Mouse (Mus musculus) forebrain, postnatal 0 days (tissue): Measurements from ENCODE around the gene Them4. TPM values are rescaled to one million over a fixed set of nuclear protein-coding genes. Genes with fewer than 3 reads are reported as not detected.

Source experiments
- ATAC-seq: fragments of 200-750 bp; cut with Nextera tagmentation; 2 replicates; pipeline ENCODE4 v1.8.0; 2017; ENCODE audit warnings: mild to moderate bottlenecking, moderate library complexity
- DNase-seq: peaks from one replicate; pipeline ENCODE4 v3.0.0-alpha.2; 2015
- H3K27ac ChIP-seq: fragments of 300-500 bp; sonication (generic); 2 replicates; pipeline ENCODE4 v1.5.1; 2014; ENCODE audit warnings: low read depth, mild to moderate bottlenecking, antibody characterized with exemption, low read length, moderate library complexity, mixed read lengths
- H3K27me3 ChIP-seq: fragments of 300-500 bp; sonication (generic); 2 replicates; pipeline ENCODE4 v1.6.1; 2014; ENCODE audit warnings: mild to moderate bottlenecking, low read length, mixed read lengths; ENCODE audit not compliant: insufficient read depth
- H3K36me3 ChIP-seq: fragments of 300-500 bp; sonication (generic); 2 replicates; pipeline ENCODE4 v1.6.1; 2014; ENCODE audit warnings: mild to moderate bottlenecking, moderate library complexity; ENCODE audit not compliant: insufficient read depth
- H3K4me1 ChIP-seq: fragments of 300-500 bp; sonication (generic); 2 replicates; pipeline ENCODE4 v1.6.1; 2014; ENCODE audit warnings: antibody characterized with exemption; ENCODE audit not compliant: insufficient read depth
- H3K4me2 ChIP-seq: fragments of 300-500 bp; sonication (generic); 2 replicates; pipeline ENCODE4 v1.6.1; 2014; ENCODE audit warnings: low read depth, mild to moderate bottlenecking, moderate library complexity
- H3K4me3 ChIP-seq: fragments of 300-500 bp; sonication (generic); 2 replicates; pipeline ENCODE4 v1.5.1; 2014; ENCODE audit warnings: low read depth, low read length, mixed read lengths
- H3K9ac ChIP-seq: fragments of 300-500 bp; sonication (generic); 2 replicates; pipeline ENCODE4 v1.6.1; 2014; ENCODE audit warnings: mild to moderate bottlenecking
- H3K9me3 ChIP-seq: fragments of 300-500 bp; sonication (generic); 2 replicates; pipeline ENCODE4 v1.6.1; 2016; ENCODE audit warnings: low read length
- CTCF ChIP-seq: sonication (generic); IDR thresholded peaks from 2 replicates; pipeline ENCODE4 v1.5.1; 2016; ENCODE audit warnings: antibody characterized with exemption, control low read depth, low read depth
- WGBS: fragments of 180-500 bp; shearing (Covaris S2); extraction: QIAGEN DNeasy Blood & Tissue Kit; methylation state at CpG from one replicate; pipeline ENCODE4 v1.1.7; 2014; 5-methylcytosine and 5-hydroxymethylcytosine counted together
- polyA plus RNA-seq: library from polyadenylated mRNA; unstranded; fragments of >200 nt; fragmentation: Nextera tagmentation; extraction: Ambion mirVana; gene quantifications from 2 replicates; pipeline ENCODE4 v1.2.1, GENCODE M21; 2015
- total RNA-seq: library from RNA; depleted of rRNA; stranded (reverse); fragments of >200 nt; gene quantifications from 2 replicates; pipeline ENCODE4 v1.2.3, GENCODE M21; 2014

Them4 gene
- total and polyA plus RNA-seq, 2 experiments from 2014 or later, result 37.7 to 59.3 TPM

DNA sequence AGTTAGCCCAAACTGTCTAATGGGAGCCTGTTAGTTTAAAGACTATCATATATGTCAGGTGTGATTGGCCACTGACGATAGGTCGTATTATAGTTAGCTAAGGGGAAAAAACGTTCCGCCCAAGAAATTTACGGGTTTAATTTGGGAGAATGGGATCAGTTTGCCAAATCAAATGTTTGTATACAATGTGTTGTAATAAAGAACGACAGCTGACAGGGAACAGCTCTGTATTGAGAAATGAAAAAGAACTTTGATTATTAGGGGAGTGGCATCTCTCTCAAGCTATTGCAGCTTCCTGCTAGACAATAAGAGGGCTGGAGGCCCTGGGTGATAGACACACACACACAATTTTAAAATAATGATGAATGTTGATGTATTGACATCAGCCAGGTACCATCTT is 1.0 kb downstream of the Them4 start:
- ATAC-seq (no peak), DNase-seq (no peak)
- H3K9me3 ChIP-seq, result no peaks in the 10 kb centered on the region
- no peak overlapping the region for H3K27ac ChIP-seq
- H3K4me1 ChIP-seq, result 0 out of 2 replicates have a peak, but pooled peaks cover 6% of the 10 kb centered on the region
- no peaks in the 10 kb centered on the region for H3K36me3 ChIP-seq
- TF ChIP-seq CTCF, result no peak
- H3K4me3 ChIP-seq, result peak overlapping the region; percentile 76
- 69% methylated on average over 6 of the region's 6 CpGs for WGBS
- H3K27me3 ChIP-seq, result no peaks in the 10 kb centered on the region
- H3K4me2 ChIP-seq, result peak overlapping the region; percentile 49
- H3K9ac ChIP-seq, result peak overlapping the region; percentile 80; the same call in 1 of the 2 replicates

DNA sequence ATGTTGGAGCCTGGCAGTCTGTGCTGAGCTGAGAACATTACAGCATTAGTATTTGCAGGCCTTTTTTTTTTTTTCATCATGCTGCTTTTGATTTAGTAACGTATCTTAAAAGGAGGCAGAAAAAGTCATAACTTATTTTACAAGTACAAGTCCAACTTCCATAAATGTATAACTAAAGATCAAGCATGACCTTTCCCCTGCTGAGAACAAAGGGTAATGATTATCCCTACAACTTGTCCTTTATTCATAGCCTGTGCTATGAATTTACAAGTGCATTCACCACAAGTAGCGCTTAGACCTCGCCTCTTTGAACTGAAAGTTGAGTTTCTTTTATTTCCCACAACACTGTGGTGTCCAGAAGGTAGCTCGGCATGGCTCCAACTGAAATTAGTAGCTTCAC is 1.5 kb downstream of the Them4 start:
- no peak for DNase-seq
- 0 out of 2 replicates have a peak, but pooled peaks cover 6% of the 10 kb centered on the region for H3K4me1 ChIP-seq
- no peak for TF ChIP-seq CTCF
- peak overlapping the region; percentile 49 for H3K4me2 ChIP-seq
- 74% methylated on average over 4 of the region's 4 CpGs for WGBS
- H3K9ac ChIP-seq, result no peak overlapping the region
- no peak for ATAC-seq
- no peaks in the 10 kb centered on the region for H3K36me3 ChIP-seq
- no peaks in the 10 kb centered on the region for H3K9me3 ChIP-seq
- no peak overlapping the region for H3K27ac ChIP-seq
- peak overlapping the region; percentile 76 for H3K4me3 ChIP-seq
- H3K27me3 ChIP-seq, result no peaks in the 10 kb centered on the region

DNA sequence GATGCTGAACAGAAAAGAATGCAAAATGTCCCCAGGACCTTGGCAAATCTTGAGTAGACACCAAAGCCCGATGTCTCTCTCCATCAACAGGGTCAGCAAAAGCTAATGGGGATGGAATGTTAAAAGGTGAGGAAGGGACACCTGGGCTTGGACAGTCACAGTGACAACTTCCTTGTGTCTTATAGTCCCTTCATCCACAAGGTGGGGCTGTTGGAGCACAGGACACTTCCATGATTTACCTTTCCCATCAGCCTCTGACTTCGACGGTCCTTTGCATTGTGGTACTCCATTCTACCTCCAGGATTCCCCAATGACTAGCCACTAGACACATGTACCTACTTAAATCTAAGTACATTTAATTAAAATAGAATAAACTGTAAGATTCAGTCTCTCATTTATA is 18.8 kb downstream of the Them4 start:
- ATAC-seq (no peak), DNase-seq (no peak)
- Histone ChIP-seq H3K27ac (no peak overlapping the region), H3K4me1 (no peaks in the 10 kb centered on the region), H3K36me3 (peaks cover 43% of the 10 kb centered on the region), H3K9ac (no peak overlapping the region), H3K27me3 (no peaks in the 10 kb centered on the region), H3K4me3 (no peak overlapping the region), H3K9me3 (no peaks in the 10 kb centered on the region), H3K4me2 (no peak overlapping the region)
- TF ChIP-seq CTCF, result peak; percentile 39
- 70% methylated on average over 3 of the region's 3 CpGs for WGBS

DNA sequence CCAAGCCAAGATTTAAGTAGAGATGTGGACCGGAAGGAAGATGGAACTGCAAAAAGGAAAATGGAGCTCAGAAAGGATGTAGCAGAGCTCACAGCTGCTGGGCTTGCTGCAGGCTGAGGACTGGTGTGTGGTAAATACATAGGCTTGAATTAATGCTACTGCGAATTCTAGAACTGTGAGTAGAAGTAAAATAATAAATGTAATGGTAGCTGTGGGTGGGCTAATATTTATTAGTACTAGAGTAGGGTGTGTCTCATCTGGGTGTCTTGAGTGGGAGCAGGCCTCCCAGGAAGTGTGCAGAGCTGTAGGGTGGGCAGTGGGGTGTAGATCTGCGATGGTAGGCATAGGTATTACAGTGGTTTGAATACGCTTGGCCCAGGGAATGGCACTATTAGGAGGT is 24.6 kb downstream of the Them4 start:
- H3K9ac ChIP-seq, result no peak overlapping the region
- WGBS, result 94% methylated on average over 4 of the region's 4 CpGs
- ATAC-seq (no peak), DNase-seq (no peak)
- no peaks in the 10 kb centered on the region for H3K27me3 ChIP-seq
- TF ChIP-seq CTCF, result no peak
- peaks cover 21% of the 10 kb centered on the region; the same call in 1 of the 2 replicates for H3K36me3 ChIP-seq
- no peak overlapping the region for H3K4me3 ChIP-seq
- H3K27ac ChIP-seq, result no peak overlapping the region
- H3K9me3 ChIP-seq, result no peaks in the 10 kb centered on the region
- H3K4me1 ChIP-seq, result no peaks in the 10 kb centered on the region
- no peak overlapping the region for H3K4me2 ChIP-seq

DNA sequence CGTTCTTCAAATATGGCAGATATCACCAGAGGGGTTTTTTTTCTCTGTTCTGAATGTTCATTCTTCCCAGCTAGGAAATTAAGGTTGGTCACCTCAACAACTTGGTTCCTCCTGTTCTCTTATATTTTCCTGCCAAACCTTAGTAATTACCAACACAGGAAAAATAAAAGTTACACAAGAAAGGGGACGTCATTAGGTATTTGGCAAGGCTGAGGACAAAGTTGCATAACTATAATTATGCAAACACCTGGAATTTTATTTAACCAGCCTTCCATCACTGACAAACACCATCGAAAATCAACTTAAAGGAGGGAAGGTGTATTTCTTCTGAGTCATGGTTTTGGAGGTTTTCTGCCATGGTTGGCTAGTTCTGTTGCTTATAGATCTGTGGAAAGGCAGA is 28.6 kb downstream of the Them4 start:
- Histone ChIP-seq H3K4me2 (no peak overlapping the region), H3K4me1 (no peaks in the 10 kb centered on the region), H3K36me3 (no peaks in the 10 kb centered on the region), H3K9me3 (no peaks in the 10 kb centered on the region), H3K27ac (no peak overlapping the region), H3K4me3 (no peak overlapping the region), H3K27me3 (no peaks in the 10 kb centered on the region), H3K9ac (no peak overlapping the region)
- ATAC-seq (no peak), DNase-seq (no peak)
- TF ChIP-seq CTCF, result no peak
- WGBS, result 84% methylated on average over 3 of the region's 3 CpGs

DNA sequence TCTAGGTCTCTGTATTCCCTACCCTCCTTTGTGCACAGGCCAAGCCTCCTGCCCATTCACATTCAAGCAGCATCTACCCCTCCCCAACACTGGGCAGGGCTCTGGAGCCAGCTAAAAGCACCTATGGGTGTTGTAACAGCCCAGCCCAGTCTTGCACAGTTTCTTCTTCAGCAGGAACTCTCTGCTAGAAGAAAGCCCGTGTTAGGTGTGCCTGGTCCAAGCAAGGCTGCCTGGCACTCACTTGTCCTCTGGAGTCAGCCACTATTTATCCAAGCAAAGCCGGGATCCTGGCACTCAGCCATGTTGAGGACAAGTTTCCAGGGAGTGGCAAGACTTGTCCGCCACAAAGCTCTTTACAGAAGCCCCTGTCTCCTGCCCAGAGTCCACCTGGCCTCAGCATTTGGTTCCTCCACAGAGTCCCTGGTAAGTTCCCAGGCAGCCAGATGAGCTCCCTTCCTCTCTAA is 32.1 kb downstream of the Them4 start, which contains the start of gene Them5:
Gene Them5 (plus strand): TSS at position 141 of the 464 bp plus-strand sequence.
- no peak for TF ChIP-seq CTCF
- DNase-seq (no peak), ATAC-seq (no peak)
- Histone ChIP-seq H3K9ac (no peak within 1 kb of the TSS), H3K36me3 (no peaks in the 10 kb centered on the region), H3K27me3 (no peaks in the 10 kb centered on the region), H3K27ac (no peak within 1 kb of the TSS), H3K9me3 (no peaks in the 10 kb centered on the region), H3K4me2 (no peak within 1 kb of the TSS), H3K4me3 (no peak within 1 kb of the TSS), H3K4me1 (no peaks in the 10 kb centered on the region)
- 40% methylated on average over 3 of the region's 3 CpGs for WGBS

DNA sequence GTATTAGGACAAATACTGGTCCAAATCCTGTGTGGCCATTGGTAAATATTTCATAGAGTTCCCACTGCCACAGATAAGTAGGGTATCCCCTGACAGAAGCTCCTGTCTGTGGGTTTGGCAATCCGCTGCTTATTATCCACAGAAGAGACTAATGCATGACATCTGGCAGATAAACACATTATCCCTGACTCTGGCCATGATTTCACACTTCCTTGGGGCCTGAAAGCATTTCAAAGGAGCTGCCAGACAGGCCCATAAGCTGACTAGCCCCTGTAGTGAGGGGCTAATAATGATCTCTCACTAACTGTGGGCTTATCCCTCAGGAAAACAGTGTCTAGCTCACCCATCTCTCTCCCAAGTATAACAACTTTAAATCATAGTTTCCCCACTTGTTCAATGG is 32.7 kb downstream of the Them4 start:
- no peaks in the 10 kb centered on the region for H3K27me3 ChIP-seq
- DNase-seq (no peak), ATAC-seq (no peak)
- no peak overlapping the region for H3K9ac ChIP-seq
- no peak overlapping the region for H3K4me2 ChIP-seq
- no peak overlapping the region for H3K27ac ChIP-seq
- H3K4me1 ChIP-seq, result no peaks in the 10 kb centered on the region
- no peaks in the 10 kb centered on the region for H3K9me3 ChIP-seq
- no peak overlapping the region for H3K4me3 ChIP-seq
- 40% methylated on average over 1 of the region's 1 CpGs for WGBS
- no peaks in the 10 kb centered on the region for H3K36me3 ChIP-seq
- no peak for TF ChIP-seq CTCF
